Comparison of ENCODE assay signal across 29 mouse cellular contexts in the genomic region with DNA sequence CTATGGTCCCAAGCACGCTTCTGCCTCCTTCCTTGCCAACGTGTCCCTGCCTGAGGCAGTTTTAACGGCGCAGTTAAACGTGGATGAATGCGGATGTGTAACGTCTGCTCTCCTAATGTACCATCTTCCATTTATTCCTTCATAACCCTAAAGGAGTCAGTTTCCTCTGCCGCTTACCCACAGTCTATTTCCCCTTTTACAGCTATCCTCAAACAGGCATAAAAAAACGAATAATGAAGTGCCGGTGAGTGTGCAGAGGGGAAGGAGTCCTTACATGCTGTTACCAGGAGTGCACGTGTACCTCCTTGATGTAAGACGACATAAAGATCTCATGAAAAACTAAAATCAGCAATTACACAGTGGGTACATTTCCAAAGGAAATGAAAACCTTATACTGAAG. TPM values are rescaled to one million over a fixed set of nuclear protein-coding genes. Genes with fewer than 3 reads are reported as not detected.
DNase-seq lines count a peak whose midpoint lies in the region; ATAC-seq and TF ChIP-seq lines count a peak whose summit lies in the region.
"Had no signal": no experiment of that assay in that cellular context is flagged by ENCODE, and none has a peak within 500 bp of the region (broad histone marks: within the 10 kb centered on the region; RNA-seq: fewer than 3 reads in every experiment).

No protein-coding gene starts in this region.

- H3K4me3 ChIP-seq in neural tube, embryonic 13.5 days, result no peak overlapping the region
- no peak overlapping the region for H3K4me3 ChIP-seq in heart, adult 2 months
- H3K4me3 ChIP-seq: embryonic facial prominence, embryonic 10.5 days; embryonic facial prominence, embryonic 12.5 days; erythroblast, embryonic 14.5 days; forebrain, embryonic 10.5 days; forebrain, embryonic 12.5 days had no signal

- TF ChIP-seq POLR2A in heart, adult 2 months (IDR thresholded peaks at IDR 0.05; ENCODE audit: insufficient read depth, low read depth, low read length), result no peak

- no peak for TF ChIP-seq EP300 in heart, adult 2 months (IDR thresholded peaks at IDR 0.05; ENCODE audit: insufficient read depth, low read depth, low read length)

- ATAC-seq in neural tube, embryonic 13.5 days (ENCODE audit: low read depth), result no peak
- peak; percentile 42 for ATAC-seq in granulocyte monocyte progenitor cell, adult 5-6 weeks (replicated peaks; ENCODE audit: poor library complexity, severe bottlenecking)
- ATAC-seq in megakaryocyte progenitor cell, adult 5-6 weeks (replicated peaks; ENCODE audit: poor library complexity), result peak; percentile 29; the same call in 1 of the 2 replicates
- ATAC-seq: forebrain, embryonic 14.5 days; forebrain, embryonic 16.5 days had no signal

- WGBS in neural tube, embryonic 13.5 days, result 75% methylated on average over 12 of the region's 12 CpGs
- 88% methylated on average over 12 of the region's 12 CpGs for WGBS in heart, adult 2 months

- no peaks in the 10 kb centered on the region for H3K36me3 ChIP-seq in neural tube, embryonic 13.5 days
- H3K36me3 ChIP-seq in heart, adult 2 months (ENCODE audit: control insufficient read depth, insufficient read depth, low read length), result no peaks in the 10 kb centered on the region
- H3K36me3 ChIP-seq: embryonic facial prominence, embryonic 10.5 days; embryonic facial prominence, embryonic 12.5 days; forebrain, embryonic 10.5 days; forebrain, embryonic 12.5 days had no signal

- H3K79me2 ChIP-seq in heart, adult 2 months (replicated peaks; ENCODE audit: control insufficient read depth, insufficient read depth, low read length), result no peaks in the 10 kb centered on the region

- DNase-seq in neural tube, embryonic 10.5 days (ENCODE audit: extremely low spot score, low spot score), result no peak
- DNase-seq in spleen, adult 12 weeks (ENCODE audit: low spot score), result no peak
- DNase-seq in heart, adult 2 months, result no peak
- no peak for DNase-seq in urinary bladder, postnatal 25 days (ENCODE audit: low spot score)
- DNase-seq: adrenal gland, adult 2 months; adrenal gland, postnatal 10 days; adrenal gland, postnatal 25 days; cerebellum, adult 11 months; cerebellum, adult 18-20 months; cerebellum, adult 8-10 months; cerebellum, adult 9-11 months; cerebellum, postnatal 14 days; cerebellum, postnatal 36 days had no signal

- intact Hi-C loops in heart, adult 2 months (cut with DNase I), result no loop called here

- no peaks in the 10 kb centered on the region for H3K4me1 ChIP-seq in neural tube, embryonic 13.5 days (replicated peaks)
- no peaks in the 10 kb centered on the region for H3K4me1 ChIP-seq in heart, adult 2 months (ENCODE audit: control insufficient read depth, insufficient read depth, low read length)
- H3K4me1 ChIP-seq: embryonic facial prominence, embryonic 10.5 days; embryonic facial prominence, embryonic 12.5 days had no signal

- no peak overlapping the region for H3K4me2 ChIP-seq in neural tube, embryonic 13.5 days
- H3K4me2 ChIP-seq: embryonic facial prominence, embryonic 12.5 days; forebrain, embryonic 12.5 days had no signal

- 0 out of 2 replicates have a peak overlapping the region, but pooled peaks have one; percentile 6 for H3K27ac ChIP-seq in neural tube, embryonic 13.5 days (replicated peaks)
- H3K27ac ChIP-seq in heart, adult 2 months, result no peak overlapping the region
- H3K27ac ChIP-seq: embryonic facial prominence, embryonic 10.5 days; embryonic facial prominence, embryonic 12.5 days; forebrain, embryonic 10.5 days; forebrain, embryonic 12.5 days had no signal

- H3K9me3 ChIP-seq in neural tube, embryonic 13.5 days, result no peaks in the 10 kb centered on the region
- H3K9me3 ChIP-seq: embryonic facial prominence, embryonic 10.5 days; embryonic facial prominence, embryonic 12.5 days; forebrain, embryonic 12.5 days had no signal

- no peak for TF ChIP-seq CTCF in heart, adult 2 months (IDR thresholded peaks at IDR 0.05)

- no peaks in the 10 kb centered on the region for H3K27me3 ChIP-seq in neural tube, embryonic 13.5 days
- no peaks in the 10 kb centered on the region for H3K27me3 ChIP-seq in heart, adult 2 months (ENCODE audit: control insufficient read depth, insufficient read depth, low read length)
- H3K27me3 ChIP-seq: embryonic facial prominence, embryonic 12.5 days; forebrain, embryonic 12.5 days had no signal

- no peak overlapping the region for H3K9ac ChIP-seq in neural tube, embryonic 13.5 days
- H3K9ac ChIP-seq in heart, adult 2 months (ENCODE audit: low read depth, low read length), result no peak overlapping the region
- H3K9ac ChIP-seq: embryonic facial prominence, embryonic 12.5 days; forebrain, embryonic 12.5 days had no signal

RNA-seq across cellular contexts. Expression of a gene that starts 54.3 kb away (rescaled TPM):
- not detected in 2 replicates for polyA plus RNA-seq in neural tube, embryonic 13.5 days (2015; fragmentation: Nextera tagmentation; extraction: Ambion mirVana)
- not detected in 2 replicates for total RNA-seq in granulocyte monocyte progenitor cell, adult 5-6 weeks (2014; fragmentation: Nextera tagmentation)
- not detected in 2 replicates for total RNA-seq in granulocyte monocyte progenitor cell, adult 5-6 weeks (2017)
- not detected in 2 replicates for total RNA-seq in megakaryocyte progenitor cell, adult 5-6 weeks (2015)
- not detected in 2 replicates for total RNA-seq in megakaryocyte progenitor cell, adult 5-6 weeks (2017)
- not detected for total RNA-seq in heart, adult 2 months (2021)
- not detected in 2 replicates for polyA plus RNA-seq in heart, adult 2 months (2012; rRNA removed)
- total RNA-seq: adrenal gland, adult 2 months; adrenal gland, postnatal 10 days; adrenal gland, postnatal 25 days; adrenal gland, postnatal 4 days; ES-E14; MEL had no signal
- polyA plus RNA-seq: adrenal gland, adult 2 months; brain, embryonic 14.5 days; C2C12; cortical plate, adult 2 months; embryonic facial prominence, embryonic 10.5 days; embryonic facial prominence, embryonic 12.5 days; erythroblast, embryonic 14.5 days; forebrain, embryonic 10.5 days; forebrain, embryonic 12.5 days; forebrain, embryonic 14.5 days; forebrain, embryonic 16.5 days had no signal
